Mouse (Mus musculus) kidney, embryonic 14.5 days (tissue): ENCODE data around the gene Gpatch2l. TPM values are rescaled to one million over a fixed set of nuclear protein-coding genes. Genes with fewer than 3 reads are reported as not detected.

Experiments used
- ATAC-seq: fragments of 200-750 bp; cut with Nextera tagmentation; 2 replicates; pipeline ENCODE4 v1.8.0; 2017; ENCODE audit warnings: moderate number of reproducible peaks, mild to moderate bottlenecking, moderate TSS enrichment, moderate library complexity; ENCODE audit not compliant: low FRiP score, low TSS enrichment
- H3K27ac ChIP-seq: fragments of 300-500 bp; sonication (generic); 2 replicates; pipeline ENCODE4 v1.5.1; 2014; ENCODE audit warnings: low read depth, mild to moderate bottlenecking, low read length, moderate library complexity, mixed read lengths
- H3K27me3 ChIP-seq: fragments of 300-500 bp; sonication (generic); 2 replicates; pipeline ENCODE4 v1.6.1; 2014; ENCODE audit warnings: mild to moderate bottlenecking, low read length; ENCODE audit not compliant: control insufficient read depth, insufficient read depth
- H3K36me3 ChIP-seq: fragments of 300-500 bp; sonication (generic); 2 replicates; pipeline ENCODE4 v1.6.1; 2014; ENCODE audit warnings: low read length, mixed read lengths; ENCODE audit not compliant: control insufficient read depth, insufficient read depth
- H3K4me1 ChIP-seq: fragments of 300-500 bp; sonication (generic); 2 replicates; pipeline ENCODE4 v1.6.1; 2014; ENCODE audit warnings: low read length, mixed read lengths; ENCODE audit not compliant: control insufficient read depth, insufficient read depth
- H3K4me2 ChIP-seq: fragments of 300-500 bp; sonication (generic); replicated peaks from 2 replicates; pipeline ENCODE4 v1.6.1; 2014; ENCODE audit warnings: low read depth, mild to moderate bottlenecking, low read length
- H3K4me3 ChIP-seq: fragments of 300-500 bp; sonication (generic); 2 replicates; pipeline ENCODE4 v1.5.1; 2014; ENCODE audit warnings: mild to moderate bottlenecking, low read length
- H3K9ac ChIP-seq: fragments of 300-500 bp; sonication (generic); 2 replicates; pipeline ENCODE4 v1.6.1; 2014; ENCODE audit warnings: low read depth, mild to moderate bottlenecking, low read length, moderate library complexity
- H3K9me3 ChIP-seq: fragments of 300-500 bp; sonication (generic); 2 replicates; pipeline ENCODE4 v1.6.1; 2016; ENCODE audit warnings: low read length; ENCODE audit not compliant: control insufficient read depth
- WGBS: fragments of 180-500 bp; shearing (Covaris S2); extraction: QIAGEN DNeasy Blood & Tissue Kit; methylation state at CpG from one replicate; pipeline ENCODE4 v1.1.7; 2014; 5-methylcytosine and 5-hydroxymethylcytosine counted together
- polyA plus RNA-seq: library from polyadenylated mRNA; unstranded; fragments of >200 nt; fragmentation: Nextera tagmentation; extraction: Ambion mirVana; gene quantifications from 2 replicates; pipeline ENCODE4 v1.2.1, GENCODE M21; 2014

The Gpatch2l gene
- polyA plus RNA-seq: 6.5 and 14.9 TPM in 2 replicates

DNA sequence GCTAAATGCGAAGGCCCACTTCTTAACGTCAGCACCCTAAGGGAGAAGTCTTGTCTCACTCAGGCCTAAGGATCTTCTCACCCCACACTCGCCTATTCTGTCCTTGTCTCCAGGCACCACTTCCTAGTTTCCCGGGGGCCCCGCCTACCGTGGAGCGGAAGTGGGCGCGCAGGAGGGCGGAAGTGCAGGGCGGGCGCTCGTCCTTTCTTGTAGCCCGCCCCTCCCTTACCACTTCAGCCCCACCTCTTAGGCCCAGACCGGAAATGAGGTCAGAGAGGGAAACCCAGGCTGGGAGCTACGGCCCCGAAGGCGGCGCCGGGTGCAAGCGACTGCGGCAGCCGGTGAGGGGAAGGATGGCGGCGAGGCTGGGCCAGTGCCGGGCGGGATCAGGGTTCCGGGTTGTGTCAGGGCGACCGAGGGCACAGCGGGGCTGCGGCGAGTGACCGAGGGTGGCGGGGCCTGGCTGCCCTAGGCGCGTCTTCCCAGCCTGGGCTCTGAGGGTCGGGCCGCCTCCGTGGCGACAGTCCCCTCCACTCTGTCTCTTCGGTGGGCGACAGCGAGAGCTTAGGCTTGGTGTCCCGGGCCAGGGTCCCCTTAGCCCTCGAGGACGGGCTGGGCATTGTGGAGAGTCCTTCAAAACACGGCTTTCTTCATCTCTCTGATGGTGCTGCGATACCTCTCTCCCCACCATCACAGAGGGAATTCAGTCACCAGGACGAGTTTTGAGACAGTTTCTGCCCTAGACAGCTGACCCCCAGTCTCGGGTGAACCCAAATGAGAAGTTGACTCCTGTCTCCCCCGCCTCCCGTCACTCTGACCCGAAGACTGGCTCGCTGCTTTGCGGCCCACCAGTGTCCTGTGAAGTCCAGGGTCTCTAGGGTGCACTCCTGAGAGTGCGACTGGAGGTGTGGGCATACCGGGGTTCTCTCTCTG lies at the start of gene Gpatch2l:
Gene Gpatch2l (plus strand): TSS at position 255 of the 933 bp plus-strand sequence.
- peak; percentile 99 for ATAC-seq
- peaks cover 7% of the 10 kb centered on the region for H3K4me1 ChIP-seq
- 1% methylated on average over 57 of the region's 58 CpGs for WGBS

DNA sequence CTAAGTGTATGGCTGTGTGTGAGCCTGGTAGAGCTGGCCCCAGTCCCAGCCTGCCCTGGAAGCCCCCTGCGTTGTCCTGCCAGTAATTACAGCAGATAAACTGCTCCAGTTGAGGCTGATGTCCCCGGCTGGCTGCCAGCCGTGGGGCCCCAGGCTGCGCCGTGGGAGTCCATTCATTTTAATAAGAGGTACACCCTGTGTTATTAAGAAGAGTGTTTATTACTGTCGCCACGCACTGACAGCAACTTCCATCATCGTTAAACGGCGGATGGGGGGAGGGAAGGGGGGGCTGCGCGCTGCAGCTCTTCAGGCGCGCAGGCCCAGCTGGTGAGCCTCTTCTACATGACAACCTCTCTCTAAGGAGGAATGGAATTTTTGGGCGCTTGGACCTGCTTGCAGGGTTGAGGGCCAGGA lies 49.6 kb upstream of the Gpatch2l start:
- no peak overlapping the region for H3K4me2 ChIP-seq
- H3K4me1 ChIP-seq: no peaks in the 10 kb centered on the region
- H3K36me3 ChIP-seq: no peaks in the 10 kb centered on the region
- H3K9me3 ChIP-seq: no peaks in the 10 kb centered on the region
- no peak overlapping the region for H3K9ac ChIP-seq
- no peak overlapping the region for H3K27ac ChIP-seq
- H3K27me3 ChIP-seq: no peaks in the 10 kb centered on the region
- 31% methylated on average over 15 of the region's 15 CpGs for WGBS
- ATAC-seq: no peak
- no peak overlapping the region for H3K4me3 ChIP-seq

More for the DNA sequence above, at the start of gene Gpatch2l:
- Histone ChIP-seq H3K4me3 (peak within 1 kb of the TSS; percentile 81), H3K4me2 (peak within 1 kb of the TSS; percentile 89), H3K9ac (peak within 1 kb of the TSS; percentile 85), H3K27me3 (no peaks in the 10 kb centered on the region), H3K27ac (peak within 1 kb of the TSS; percentile 66), H3K9me3 (no peaks in the 10 kb centered on the region), H3K36me3 (peaks cover 15% of the 10 kb centered on the region)

DNA sequence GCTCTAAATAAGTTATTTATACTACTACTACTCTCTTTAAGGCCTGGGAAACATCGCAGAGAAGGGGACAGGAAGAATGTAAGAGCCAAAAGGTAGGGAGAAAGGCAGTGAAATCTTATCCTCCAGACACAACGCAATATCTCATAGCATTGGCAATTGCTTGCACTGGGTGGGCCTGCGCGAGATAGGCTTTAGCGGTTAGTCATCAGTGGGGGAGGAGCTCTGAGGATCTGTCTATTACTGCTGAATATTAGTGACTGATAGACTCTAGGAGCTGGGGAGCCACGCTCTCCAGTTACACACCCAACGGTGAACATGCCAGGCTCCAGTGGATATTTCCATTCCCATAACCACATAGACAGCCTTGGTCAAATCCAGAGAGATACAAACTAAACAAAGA lies 44.7 kb upstream of the Gpatch2l start:
- no peak overlapping the region for H3K4me3 ChIP-seq
- no peaks in the 10 kb centered on the region for H3K9me3 ChIP-seq
- ATAC-seq: no peak
- no peak overlapping the region for H3K27ac ChIP-seq
- no peak overlapping the region for H3K4me2 ChIP-seq
- no peaks in the 10 kb centered on the region for H3K27me3 ChIP-seq
- H3K4me1 ChIP-seq: no peaks in the 10 kb centered on the region
- WGBS: 87% methylated on average over 7 of the region's 7 CpGs
- H3K9ac ChIP-seq: no peak overlapping the region
- H3K36me3 ChIP-seq: no peaks in the 10 kb centered on the region

DNA sequence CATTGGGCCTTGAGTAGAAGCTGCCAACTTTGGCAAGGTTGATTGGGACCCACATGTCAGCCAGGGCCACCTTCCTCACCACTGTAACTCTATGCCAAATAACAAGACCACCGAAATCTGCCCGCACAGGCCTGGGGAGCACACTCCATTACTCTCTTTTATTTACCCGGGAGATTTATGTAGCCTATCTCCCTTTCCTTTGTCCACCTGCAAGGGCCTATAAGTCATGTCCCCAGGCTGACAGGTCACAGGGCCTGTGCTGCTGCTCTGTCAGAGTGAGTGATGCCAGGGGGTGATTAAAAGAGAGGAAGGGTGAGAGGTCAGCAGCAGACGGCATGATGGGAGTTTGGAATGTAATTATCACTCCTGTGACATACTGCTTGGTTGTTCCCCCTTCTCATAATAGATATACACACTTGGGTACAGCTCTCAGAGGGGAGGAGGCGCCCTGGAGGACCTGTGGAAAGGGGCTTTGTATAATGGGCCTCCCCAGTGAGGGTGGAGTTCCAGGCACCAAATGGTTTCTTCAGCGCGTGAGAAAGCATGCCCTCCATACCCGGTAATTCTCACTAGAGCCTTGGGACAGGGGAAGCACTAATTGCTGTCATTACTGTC lies 38.1 kb upstream of the Gpatch2l start:
- 4% methylated on average over 8 of the region's 8 CpGs for WGBS
- ATAC-seq: peak; percentile 97

DNA sequence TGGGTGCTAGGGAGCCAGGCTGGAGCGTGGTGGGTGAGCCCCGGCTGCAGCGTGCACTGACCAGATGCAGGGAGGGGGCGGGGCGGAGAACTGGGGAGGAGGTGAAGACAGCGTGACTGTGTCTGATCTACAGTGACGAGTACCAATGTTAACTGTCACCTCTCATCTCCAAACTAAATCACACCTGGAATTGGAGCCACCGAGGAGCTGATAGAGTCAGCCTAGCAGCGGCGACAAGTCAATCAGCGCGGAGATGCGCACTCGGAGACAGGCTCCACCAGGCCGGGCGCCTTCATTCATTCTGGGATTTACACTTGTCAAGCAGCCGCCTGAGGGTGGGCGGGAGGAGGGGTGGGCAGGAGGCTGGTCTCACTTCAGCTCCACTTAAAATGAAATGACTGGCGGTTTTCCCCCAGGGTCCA lies 30.5 kb upstream of the Gpatch2l start:
- no peak overlapping the region for H3K4me2 ChIP-seq
- H3K27me3 ChIP-seq: peaks cover 66% of the 10 kb centered on the region
- H3K27ac ChIP-seq: no peak overlapping the region
- no peak for ATAC-seq
- 2% methylated on average over 19 of the region's 19 CpGs for WGBS
- H3K9ac ChIP-seq: no peak overlapping the region
- H3K9me3 ChIP-seq: no peaks in the 10 kb centered on the region
- H3K4me3 ChIP-seq: no peak overlapping the region
- H3K4me1 ChIP-seq: peaks cover 1% of the 10 kb centered on the region; the same call in 1 of the 2 replicates
- H3K36me3 ChIP-seq: no peaks in the 10 kb centered on the region

More for the DNA sequence above, 38.1 kb upstream of the Gpatch2l start:
- Histone ChIP-seq H3K4me2 (no peak overlapping the region), H3K9me3 (no peaks in the 10 kb centered on the region), H3K4me3 (no peak overlapping the region), H3K9ac (no peak overlapping the region), H3K4me1 (no peaks in the 10 kb centered on the region), H3K36me3 (no peaks in the 10 kb centered on the region), H3K27ac (no peak overlapping the region), H3K27me3 (peaks cover 10% of the 10 kb centered on the region; the same call in 1 of the 2 replicates)

DNA sequence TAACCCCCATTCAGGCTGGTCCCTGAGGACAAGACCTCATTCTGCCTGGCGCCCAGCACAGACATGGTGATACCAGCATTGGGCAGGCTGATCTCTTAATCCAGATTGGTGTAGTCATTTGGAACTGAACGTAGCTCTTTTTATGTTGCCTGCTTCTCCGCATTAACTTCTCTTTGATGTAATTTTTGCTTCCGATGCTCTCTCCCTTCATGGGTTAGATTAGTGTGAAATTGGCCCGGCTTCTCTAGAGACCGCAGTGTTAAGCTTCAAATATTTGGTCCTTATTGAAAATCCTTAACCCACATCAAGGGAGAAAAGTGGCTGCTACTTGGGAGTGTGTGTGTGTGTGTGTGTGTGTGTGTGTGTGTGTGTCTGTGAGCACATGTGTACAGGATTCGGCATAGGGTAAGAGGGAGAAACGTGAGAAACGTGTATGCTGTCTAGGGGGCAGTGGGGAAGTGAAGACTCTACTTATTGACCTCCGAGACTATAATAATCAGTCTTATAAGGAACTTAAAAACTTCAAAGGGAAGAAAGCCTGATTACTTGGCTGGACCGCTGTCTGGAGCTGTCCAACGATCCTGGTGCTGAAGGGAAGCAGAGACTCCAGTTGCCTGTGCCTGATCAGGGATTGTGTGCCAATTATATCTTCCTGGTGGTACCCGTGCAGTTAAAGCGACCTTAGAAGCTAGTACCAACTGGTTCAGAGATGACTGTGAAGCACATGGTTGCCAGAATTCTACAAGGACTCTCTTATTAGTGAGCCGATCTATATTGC lies 28.8 kb upstream of the Gpatch2l start:
- no peaks in the 10 kb centered on the region for H3K36me3 ChIP-seq
- H3K9ac ChIP-seq: no peak overlapping the region
- H3K4me1 ChIP-seq: peaks cover 6% of the 10 kb centered on the region; the same call in 1 of the 2 replicates
- no peaks in the 10 kb centered on the region for H3K9me3 ChIP-seq
- no peak overlapping the region for H3K4me3 ChIP-seq
- H3K4me2 ChIP-seq: no peak overlapping the region
- H3K27ac ChIP-seq: no peak overlapping the region
- no peak for ATAC-seq
- peaks cover 68% of the 10 kb centered on the region for H3K27me3 ChIP-seq
- WGBS: 41% methylated on average over 15 of the region's 15 CpGs

DNA sequence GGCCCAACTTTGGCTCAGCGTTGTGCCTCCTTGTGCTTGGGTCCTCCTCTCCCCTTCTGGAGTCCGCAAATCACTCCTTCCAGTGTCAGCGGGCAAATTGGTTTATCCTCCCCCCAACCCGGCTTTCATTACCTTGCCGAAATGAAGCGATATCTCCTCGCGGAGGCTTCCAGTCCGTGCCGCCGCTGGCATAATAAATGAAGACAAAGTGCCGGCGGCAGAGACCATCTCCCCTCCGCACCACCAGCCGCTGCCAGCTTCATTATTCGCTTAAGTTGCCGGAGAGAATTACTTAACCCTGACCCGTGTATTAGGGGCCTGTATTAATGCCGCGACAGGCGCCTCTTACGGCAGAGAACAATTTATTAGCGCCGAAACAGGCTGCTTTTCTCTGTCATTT lies 27.5 kb upstream of the Gpatch2l start:
- Histone ChIP-seq H3K27ac (no peak overlapping the region), H3K9me3 (no peaks in the 10 kb centered on the region), H3K4me2 (no peak overlapping the region), H3K4me1 (peaks cover 6% of the 10 kb centered on the region; the same call in 1 of the 2 replicates), H3K9ac (no peak overlapping the region), H3K27me3 (peaks cover 60% of the 10 kb centered on the region), H3K36me3 (no peaks in the 10 kb centered on the region), H3K4me3 (no peak overlapping the region)
- WGBS: 12% methylated on average over 24 of the region's 24 CpGs
- ATAC-seq: no peak

DNA sequence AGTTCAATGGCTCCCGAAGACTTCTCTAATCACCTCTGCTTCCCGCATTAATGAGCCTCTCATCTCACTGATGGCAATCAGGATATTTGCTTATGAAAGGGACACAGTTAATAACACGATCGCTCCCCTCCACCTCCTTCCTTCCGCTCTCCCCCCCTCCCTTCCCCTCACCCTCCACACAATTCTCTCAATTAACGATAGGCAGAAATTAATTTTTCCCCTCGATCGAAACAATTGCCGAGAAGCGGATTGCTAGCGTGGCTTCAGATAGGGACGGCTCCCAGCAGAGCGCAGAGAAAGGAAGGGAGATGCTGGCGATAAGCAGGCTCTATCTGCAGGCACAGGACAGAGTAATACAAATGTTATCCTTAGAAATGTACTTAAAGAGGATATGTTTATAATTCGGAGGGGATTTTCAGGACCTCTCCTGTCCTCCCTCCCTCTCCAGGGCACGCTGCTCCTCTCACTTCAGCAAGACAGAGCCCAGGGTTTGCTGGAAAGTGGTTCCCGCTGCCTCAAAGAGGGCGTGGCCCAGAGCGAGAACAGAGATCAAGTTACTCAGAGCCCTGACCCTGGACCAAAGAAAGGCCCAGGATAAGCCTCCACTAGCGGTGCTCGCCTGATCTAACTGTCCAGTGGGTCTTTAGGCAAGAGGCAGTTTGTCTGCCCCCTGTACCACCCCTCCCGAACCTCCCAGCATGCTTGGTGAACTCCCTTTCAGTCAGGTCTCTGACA lies 24.8 kb upstream of the Gpatch2l start:
- Histone ChIP-seq H3K4me2 (peak overlapping the region; percentile 17; the same call in 1 of the 2 replicates), H3K27me3 (peaks cover 53% of the 10 kb centered on the region), H3K4me3 (no peak overlapping the region; the same call in 1 of the 2 replicates), H3K27ac (no peak overlapping the region), H3K9ac (no peak overlapping the region), H3K36me3 (no peaks in the 10 kb centered on the region), H3K4me1 (peaks cover 10% of the 10 kb centered on the region; the same call in 1 of the 2 replicates), H3K9me3 (no peaks in the 10 kb centered on the region)
- ATAC-seq: no peak
- WGBS: 1% methylated on average over 22 of the region's 22 CpGs
